Mouse (Mus musculus) kidney, postnatal 0 days (tissue): ENCODE measurements around the gene Csrnp1. TPM values are rescaled to one million over a fixed set of nuclear protein-coding genes. Genes with fewer than 3 reads are reported as not detected.
A peak's percentile ranks its signal among the peaks of the same experiment; 100 is the strongest.

Experiments used
- ATAC-seq: fragments of 200-750 bp; cut with Nextera tagmentation; replicated peaks from 2 replicates; pipeline ENCODE4 v1.8.0; 2017; ENCODE audit warnings: low read depth, moderate number of reproducible peaks, moderate TSS enrichment, moderate library complexity; ENCODE audit not compliant: low FRiP score
- DNase-seq: peaks from one replicate; pipeline ENCODE4 v3.0.0-alpha.2; 2016; ENCODE audit warnings: low spot score
- H3K27ac ChIP-seq: fragments of 300-500 bp; sonication (generic); 2 replicates; pipeline ENCODE4 v1.5.1; 2014; ENCODE audit warnings: mild to moderate bottlenecking
- H3K27me3 ChIP-seq: fragments of 300-500 bp; sonication (generic); 2 replicates; pipeline ENCODE4 v1.6.1; 2014; ENCODE audit warnings: low read length, mixed read lengths; ENCODE audit not compliant: insufficient read depth
- H3K36me3 ChIP-seq: fragments of 300-500 bp; sonication (generic); 2 replicates; pipeline ENCODE4 v1.6.1; 2014; ENCODE audit warnings: low read length, mixed read lengths; ENCODE audit not compliant: insufficient read depth
- H3K4me1 ChIP-seq: fragments of 300-500 bp; sonication (generic); replicated peaks from 2 replicates; pipeline ENCODE4 v1.6.1; 2014; ENCODE audit warnings: antibody characterized with exemption, low read length, mixed read lengths; ENCODE audit not compliant: insufficient read depth
- H3K4me2 ChIP-seq: fragments of 300-500 bp; sonication (generic); 2 replicates; pipeline ENCODE4 v1.6.1; 2014; ENCODE audit warnings: mild to moderate bottlenecking, low read length, moderate library complexity, mixed read lengths
- H3K4me3 ChIP-seq: fragments of 300-500 bp; sonication (generic); replicated peaks from 2 replicates; pipeline ENCODE4 v1.5.1; 2014; ENCODE audit warnings: low read depth, low read length
- H3K9ac ChIP-seq: fragments of 300-500 bp; sonication (generic); 2 replicates; pipeline ENCODE4 v1.6.1; 2014; ENCODE audit warnings: low read depth, low read length
- H3K9me3 ChIP-seq: fragments of 300-500 bp; sonication (generic); replicated peaks from 2 replicates; pipeline ENCODE4 v1.6.1; 2016; ENCODE audit warnings: low read length, inconsistent platforms, mixed read lengths
- CTCF ChIP-seq: IDR thresholded peaks from 2 replicates; pipeline ENCODE4 v1.5.1; 2016; ENCODE audit warnings: antibody characterized with exemption, low read depth, mild to moderate bottlenecking, moderate library complexity
- WGBS: fragments of 180-500 bp; shearing (Covaris S2); extraction: QIAGEN DNeasy Blood & Tissue Kit; methylation state at CpG from one replicate; pipeline ENCODE4 v1.1.7; 2014; 5-methylcytosine and 5-hydroxymethylcytosine counted together
- polyA plus RNA-seq: library from polyadenylated mRNA; unstranded; fragments of >200 nt; fragmentation: Nextera tagmentation; extraction: Ambion mirVana; gene quantifications from 2 replicates; pipeline ENCODE4 v1.2.1, GENCODE M21; 2015

Csrnp1 gene
- polyA plus RNA-seq, 1 experiment from 2014 or later = 4.8 TPM

DNA sequence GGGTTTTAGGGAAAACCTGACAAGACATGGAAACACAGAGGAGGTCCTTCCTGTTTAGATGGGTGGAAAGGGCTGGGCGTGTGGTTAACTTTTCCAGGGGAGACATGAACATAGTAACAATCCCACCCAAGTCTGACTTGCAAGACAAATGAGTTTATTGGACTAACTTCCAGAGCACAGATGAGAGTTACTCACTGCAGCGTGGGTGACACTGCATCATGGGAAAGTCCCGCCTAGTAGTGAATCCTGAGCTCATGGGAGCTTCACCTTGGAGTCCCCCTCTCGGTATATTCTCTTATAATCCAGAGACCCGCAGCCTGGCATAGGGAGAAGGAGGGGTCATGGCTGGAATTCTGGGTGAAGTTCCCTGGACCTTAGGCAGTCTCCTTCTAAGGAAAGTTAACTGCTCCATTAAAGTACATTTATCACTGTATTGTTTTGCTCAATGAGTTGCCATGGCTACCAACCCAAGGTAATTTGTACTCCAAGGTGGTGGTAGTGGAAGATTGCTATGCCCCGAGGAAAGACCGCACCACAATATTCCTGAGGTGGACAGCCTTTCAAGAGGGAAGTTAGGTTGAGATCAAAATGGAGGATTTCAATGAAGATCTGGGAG is 24.9 kb upstream of the Csrnp1 start:
- Histone ChIP-seq H3K4me3 (no peak overlapping the region), H3K27ac (no peak overlapping the region), H3K4me1 (0 out of 2 replicates have a peak, but pooled peaks cover 4% of the 10 kb centered on the region), H3K4me2 (no peak overlapping the region), H3K9ac (no peak overlapping the region), H3K27me3 (no peaks in the 10 kb centered on the region), H3K36me3 (no peaks in the 10 kb centered on the region), H3K9me3 (no peaks in the 10 kb centered on the region)
- no peak for TF ChIP-seq CTCF
- 62% methylated on average over 7 of the region's 7 CpGs for WGBS
- DNase-seq (no peak), ATAC-seq (no peak)

DNA sequence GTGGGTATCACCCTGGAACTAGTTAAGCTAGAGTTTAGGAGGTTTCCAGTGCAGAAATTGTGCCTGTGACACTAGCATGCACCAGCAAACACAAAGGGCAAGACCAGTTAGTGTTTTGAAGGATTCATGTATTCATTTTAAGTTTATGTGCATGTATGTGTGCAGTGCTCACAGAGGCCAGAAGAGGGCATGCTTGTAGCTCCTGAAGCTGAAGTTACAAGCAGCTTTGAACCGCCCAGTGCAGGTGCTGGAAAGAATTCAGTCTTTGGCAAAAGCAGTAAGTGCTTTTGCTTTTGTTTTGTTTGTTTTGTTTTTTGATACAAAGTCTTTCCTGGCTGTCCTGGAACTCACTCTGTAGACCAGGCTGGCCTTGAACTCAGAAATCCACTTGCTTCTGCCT is 23.4 kb upstream of the Csrnp1 start:
- WGBS = 96% methylated on average over 1 of the region's 1 CpGs
- ATAC-seq = no peak
- Histone ChIP-seq H3K9me3 (no peaks in the 10 kb centered on the region), H3K27ac (no peak overlapping the region), H3K4me3 (no peak overlapping the region), H3K36me3 (no peaks in the 10 kb centered on the region), H3K9ac (no peak overlapping the region), H3K4me2 (no peak overlapping the region), H3K27me3 (no peaks in the 10 kb centered on the region), H3K4me1 (0 out of 2 replicates have a peak, but pooled peaks cover 4% of the 10 kb centered on the region)
- no peak for DNase-seq
- TF ChIP-seq CTCF = peak; percentile 14; the same call in 1 of the 2 replicates

DNA sequence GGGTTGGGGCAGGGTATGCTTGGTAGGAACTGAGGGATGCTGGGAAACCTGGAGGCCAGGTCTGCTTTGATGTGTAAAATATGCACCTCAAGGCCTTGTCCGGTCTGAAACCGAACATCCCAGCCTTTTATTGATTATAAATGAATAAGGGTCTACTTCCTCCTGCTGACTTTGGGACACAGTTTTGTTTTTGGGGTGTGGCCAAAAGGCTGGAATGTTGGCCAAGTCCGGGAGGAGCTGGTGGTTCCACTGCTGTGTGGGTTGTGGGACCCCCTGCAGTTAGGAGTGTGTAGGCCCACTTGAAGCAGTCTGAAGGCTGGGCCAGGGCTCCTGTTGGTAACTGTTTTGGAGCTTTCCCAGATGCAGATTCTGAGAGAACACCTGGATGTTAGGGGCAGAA is 21.5 kb upstream of the Csrnp1 start:
- WGBS = 58% methylated on average over 3 of the region's 3 CpGs
- no peaks in the 10 kb centered on the region for H3K9me3 ChIP-seq
- 0 out of 2 replicates have a peak, but pooled peaks cover 3% of the 10 kb centered on the region for H3K4me1 ChIP-seq
- ATAC-seq (no peak), DNase-seq (no peak)
- H3K36me3 ChIP-seq = no peaks in the 10 kb centered on the region
- no peak overlapping the region for H3K4me3 ChIP-seq
- H3K27ac ChIP-seq = no peak overlapping the region
- no peak for TF ChIP-seq CTCF
- no peaks in the 10 kb centered on the region for H3K27me3 ChIP-seq
- no peak overlapping the region for H3K9ac ChIP-seq
- no peak overlapping the region for H3K4me2 ChIP-seq

DNA sequence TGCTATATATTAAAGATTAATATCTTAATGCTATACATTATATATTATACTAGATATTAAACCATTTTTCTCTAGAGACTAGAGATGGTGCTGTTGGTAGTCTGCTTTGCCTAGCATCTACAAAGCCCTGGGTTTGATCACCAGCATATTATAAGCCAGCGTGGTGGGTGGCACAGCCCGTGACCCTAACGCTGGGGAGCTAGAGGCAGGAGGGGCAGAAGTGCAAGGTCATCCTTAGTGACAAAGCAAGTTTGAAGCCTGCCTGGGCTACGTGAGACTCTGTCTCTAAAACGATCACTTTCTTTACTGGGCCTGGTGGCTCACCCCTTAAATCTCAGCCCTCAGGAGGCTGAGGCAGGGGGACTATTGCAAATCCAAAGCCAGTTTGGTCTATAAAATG is 18.4 kb upstream of the Csrnp1 start:
- Histone ChIP-seq H3K36me3 (no peaks in the 10 kb centered on the region), H3K9me3 (no peaks in the 10 kb centered on the region), H3K4me1 (0 out of 2 replicates have a peak, but pooled peaks cover 3% of the 10 kb centered on the region), H3K9ac (no peak overlapping the region), H3K27me3 (no peaks in the 10 kb centered on the region), H3K27ac (no peak overlapping the region), H3K4me2 (no peak overlapping the region), H3K4me3 (no peak overlapping the region)
- no peak for DNase-seq
- TF ChIP-seq CTCF = no peak
- 84% methylated on average over 5 of the region's 5 CpGs for WGBS
- ATAC-seq = no peak

DNA sequence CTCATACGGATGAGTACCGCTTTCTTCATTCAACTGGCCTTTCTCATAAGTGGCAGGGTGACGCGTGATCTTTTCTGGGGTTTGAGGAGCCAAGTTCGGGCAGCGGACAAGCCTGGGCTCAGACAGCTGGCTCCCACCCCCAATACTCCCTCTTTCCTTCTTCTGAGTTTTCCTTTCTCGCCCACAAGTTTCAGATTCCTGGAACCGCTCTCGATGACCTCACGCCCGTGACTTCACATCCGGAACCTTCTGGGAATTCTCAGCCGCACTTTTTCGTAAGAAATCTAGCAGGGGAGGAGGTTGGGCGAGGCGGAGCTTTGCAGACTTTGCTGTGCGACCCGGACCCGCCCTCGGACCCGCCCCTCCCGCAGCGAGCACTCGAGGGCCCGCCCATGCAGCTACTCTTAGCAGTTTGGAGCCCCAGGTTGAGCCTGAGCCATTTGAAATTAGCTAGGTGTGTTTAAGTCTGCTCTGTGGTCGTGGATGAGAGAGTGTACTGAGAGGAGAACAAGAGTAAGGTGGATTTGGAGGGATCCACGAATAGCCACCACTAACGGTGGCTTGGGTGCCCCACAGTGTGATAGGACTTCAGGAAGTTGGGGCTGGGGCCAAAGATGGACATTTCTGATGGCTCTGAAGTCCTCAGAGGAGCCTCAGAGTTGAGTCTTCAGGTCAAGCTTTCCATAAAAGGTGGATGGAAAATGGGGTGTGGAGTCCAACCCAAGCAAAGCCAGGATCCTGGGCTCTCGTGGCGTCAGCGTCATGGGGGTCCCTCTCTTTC is 17.7 kb upstream of the Csrnp1 start:
- Histone ChIP-seq H3K4me2 (peak overlapping the region; percentile 71), H3K36me3 (no peaks in the 10 kb centered on the region), H3K27ac (peak overlapping the region; percentile 66), H3K9me3 (no peaks in the 10 kb centered on the region), H3K4me1 (0 out of 2 replicates have a peak, but pooled peaks cover 3% of the 10 kb centered on the region), H3K4me3 (peak overlapping the region; percentile 37), H3K27me3 (no peaks in the 10 kb centered on the region), H3K9ac (peak overlapping the region; percentile 54)
- ATAC-seq = peak; percentile 91
- WGBS = 10% methylated on average over 31 of the region's 31 CpGs
- TF ChIP-seq CTCF = no peak
- DNase-seq = peak; percentile 97

DNA sequence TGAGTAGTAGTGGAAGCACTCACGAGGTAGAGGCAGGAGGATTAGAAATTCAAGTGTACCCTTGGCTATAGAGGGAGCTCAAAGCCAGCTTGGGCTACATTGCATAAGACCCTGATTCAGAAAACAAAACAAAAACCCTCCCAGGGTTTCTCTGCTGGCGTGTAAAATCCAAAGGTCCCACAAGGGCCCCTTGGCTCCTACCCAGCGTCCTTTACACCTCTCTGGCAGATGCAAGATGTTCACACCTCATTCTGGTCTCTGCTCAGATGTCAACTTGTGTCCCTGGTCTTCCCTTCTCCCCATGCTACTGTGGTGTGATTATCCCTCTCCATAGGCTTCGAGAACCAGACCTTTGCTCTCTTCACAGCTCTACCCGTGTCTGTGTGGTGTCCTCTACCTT is 16.3 kb upstream of the Csrnp1 start:
- Histone ChIP-seq H3K4me2 (no peak overlapping the region), H3K4me3 (no peak overlapping the region), H3K9ac (no peak overlapping the region), H3K9me3 (no peaks in the 10 kb centered on the region), H3K4me1 (0 out of 2 replicates have a peak, but pooled peaks cover 3% of the 10 kb centered on the region), H3K27ac (no peak overlapping the region), H3K36me3 (no peaks in the 10 kb centered on the region), H3K27me3 (no peaks in the 10 kb centered on the region)
- no peak for TF ChIP-seq CTCF
- ATAC-seq (no peak), DNase-seq (no peak)
- WGBS = 69% methylated on average over 5 of the region's 5 CpGs
